Mouse (Mus musculus) liver, embryonic 14.5 days (tissue): ENCODE measurements around the gene Olfr1506. TPM values are rescaled to one million over a fixed set of nuclear protein-coding genes. Genes with fewer than 3 reads are reported as not detected.

Experiments used
- polyA plus RNA-seq, 2 experiments: library from polyadenylated mRNA; depleted of rRNA in 1 of 2; stranded (reverse) in 1 of 2; unstranded in 1 of 2; fragments of >200 nt; fragmentation: Nextera tagmentation in 1 of 2; extraction: Ambion mirVana in 1 of 2; gene quantifications; 2 replicates each; pipeline versions ENCODE4 v1.2.1 to v1.2.3; 2012 to 2014

Olfr1506 gene
- polyA plus RNA-seq, 2 experiments = not detected

Other genes starting within 250 kb of the Olfr1506 start
- gene Olfr1261, start 233.3 kb downstream of the Olfr1506 start, polyA plus RNA-seq (2012; rRNA removed) = not detected in 2 replicates
- not detected in 2 replicates for gene Olfr1261, start 233.3 kb downstream of the Olfr1506 start, polyA plus RNA-seq (2014; fragmentation: Nextera tagmentation; extraction: Ambion mirVana)
- not detected in 2 replicates for gene Olfr1262, start 224.3 kb downstream of the Olfr1506 start, polyA plus RNA-seq (2012; rRNA removed)
- not detected in 2 replicates for gene Olfr1262, start 224.3 kb downstream of the Olfr1506 start, polyA plus RNA-seq (2014; fragmentation: Nextera tagmentation; extraction: Ambion mirVana)
- gene Olfr1263, start 212.4 kb downstream of the Olfr1506 start, polyA plus RNA-seq (2012; rRNA removed) = not detected in 2 replicates
- gene Olfr1263, start 212.4 kb downstream of the Olfr1506 start, polyA plus RNA-seq (2014; fragmentation: Nextera tagmentation; extraction: Ambion mirVana) = not detected in 2 replicates
- gene Olfr1264, start 198.9 kb downstream of the Olfr1506 start, polyA plus RNA-seq (2012; rRNA removed) = not detected in 2 replicates
- not detected in 2 replicates for gene Olfr1264, start 198.9 kb downstream of the Olfr1506 start, polyA plus RNA-seq (2014; fragmentation: Nextera tagmentation; extraction: Ambion mirVana)
- not detected in 2 replicates for gene Olfr1265, start 189.2 kb downstream of the Olfr1506 start, polyA plus RNA-seq (2012; rRNA removed)
- gene Olfr1265, start 189.2 kb downstream of the Olfr1506 start, polyA plus RNA-seq (2014; fragmentation: Nextera tagmentation; extraction: Ambion mirVana) = not detected in 2 replicates
- gene Olfr140, start 160.9 kb downstream of the Olfr1506 start, polyA plus RNA-seq (2012; rRNA removed) = not detected in 2 replicates
- gene Olfr140, start 160.9 kb downstream of the Olfr1506 start, polyA plus RNA-seq (2014; fragmentation: Nextera tagmentation; extraction: Ambion mirVana) = not detected in 2 replicates
- gene Olfr1269, start 103.1 kb downstream of the Olfr1506 start, polyA plus RNA-seq (2012; rRNA removed) = not detected in 2 replicates
- gene Olfr1269, start 103.1 kb downstream of the Olfr1506 start, polyA plus RNA-seq (2014; fragmentation: Nextera tagmentation; extraction: Ambion mirVana) = not detected in 2 replicates
- gene Olfr32, start 82.2 kb downstream of the Olfr1506 start, polyA plus RNA-seq (2012; rRNA removed) = not detected in 2 replicates
- gene Olfr32, start 82.2 kb downstream of the Olfr1506 start, polyA plus RNA-seq (2014; fragmentation: Nextera tagmentation; extraction: Ambion mirVana) = not detected in 2 replicates
- gene Olfr1270, start 71.4 kb downstream of the Olfr1506 start, polyA plus RNA-seq (2012; rRNA removed) = not detected in 2 replicates
- not detected in 2 replicates for gene Olfr1270, start 71.4 kb downstream of the Olfr1506 start, polyA plus RNA-seq (2014; fragmentation: Nextera tagmentation; extraction: Ambion mirVana)
- not detected in 2 replicates for gene Olfr142, start 33.1 kb upstream of the Olfr1506 start, polyA plus RNA-seq (2012; rRNA removed)
- gene Olfr142, start 33.1 kb upstream of the Olfr1506 start, polyA plus RNA-seq (2014; fragmentation: Nextera tagmentation; extraction: Ambion mirVana) = not detected in 2 replicates
- gene Olfr1271, start 46.5 kb upstream of the Olfr1506 start, polyA plus RNA-seq (2012; rRNA removed) = not detected in 2 replicates
- gene Olfr1271, start 46.5 kb upstream of the Olfr1506 start, polyA plus RNA-seq (2014; fragmentation: Nextera tagmentation; extraction: Ambion mirVana) = not detected in 2 replicates
- gene Olfr1272, start 68.3 kb upstream of the Olfr1506 start, polyA plus RNA-seq (2012; rRNA removed) = not detected in 2 replicates
- not detected in 2 replicates for gene Olfr1272, start 68.3 kb upstream of the Olfr1506 start, polyA plus RNA-seq (2014; fragmentation: Nextera tagmentation; extraction: Ambion mirVana)
- not detected in 2 replicates for gene Gm13769, start 97.7 kb upstream of the Olfr1506 start, polyA plus RNA-seq (2012; rRNA removed)
- gene Gm13769, start 97.7 kb upstream of the Olfr1506 start, polyA plus RNA-seq (2014; fragmentation: Nextera tagmentation; extraction: Ambion mirVana) = not detected in 2 replicates
- gene Olfr1274-ps, start 174.2 kb upstream of the Olfr1506 start, polyA plus RNA-seq (2012; rRNA removed) = not detected in 2 replicates
- gene Olfr1274-ps, start 174.2 kb upstream of the Olfr1506 start, polyA plus RNA-seq (2014; fragmentation: Nextera tagmentation; extraction: Ambion mirVana) = not detected in 2 replicates